Mouse (Mus musculus) forebrain, postnatal 0 days (tissue): ENCODE measurements around the gene Cfap43. TPM values are rescaled to one million over a fixed set of nuclear protein-coding genes. Genes with fewer than 3 reads are reported as not detected.
"Not testable (repeated sequence)": the region's sequence is repeated elsewhere in the genome, so short reads cannot be mapped to it uniquely, and the experiment has no call there.

Source experiments
- ATAC-seq: fragments of 200-750 bp; cut with Nextera tagmentation; 2 replicates; pipeline ENCODE4 v1.8.0; 2017; ENCODE audit warnings: mild to moderate bottlenecking, moderate library complexity
- DNase-seq: peaks from one replicate; pipeline ENCODE4 v3.0.0-alpha.2; 2015
- H3K27ac ChIP-seq: fragments of 300-500 bp; sonication (generic); 2 replicates; pipeline ENCODE4 v1.5.1; 2014; ENCODE audit warnings: low read depth, mild to moderate bottlenecking, antibody characterized with exemption, low read length, moderate library complexity, mixed read lengths
- H3K27me3 ChIP-seq: fragments of 300-500 bp; sonication (generic); 2 replicates; pipeline ENCODE4 v1.6.1; 2014; ENCODE audit warnings: mild to moderate bottlenecking, low read length, mixed read lengths; ENCODE audit not compliant: insufficient read depth
- H3K36me3 ChIP-seq: fragments of 300-500 bp; sonication (generic); 2 replicates; pipeline ENCODE4 v1.6.1; 2014; ENCODE audit warnings: mild to moderate bottlenecking, moderate library complexity; ENCODE audit not compliant: insufficient read depth
- H3K4me1 ChIP-seq: fragments of 300-500 bp; sonication (generic); 2 replicates; pipeline ENCODE4 v1.6.1; 2014; ENCODE audit warnings: antibody characterized with exemption; ENCODE audit not compliant: insufficient read depth
- H3K4me2 ChIP-seq: fragments of 300-500 bp; sonication (generic); 2 replicates; pipeline ENCODE4 v1.6.1; 2014; ENCODE audit warnings: low read depth, mild to moderate bottlenecking, moderate library complexity
- H3K4me3 ChIP-seq: fragments of 300-500 bp; sonication (generic); 2 replicates; pipeline ENCODE4 v1.5.1; 2014; ENCODE audit warnings: low read depth, low read length, mixed read lengths
- H3K9ac ChIP-seq: fragments of 300-500 bp; sonication (generic); 2 replicates; pipeline ENCODE4 v1.6.1; 2014; ENCODE audit warnings: mild to moderate bottlenecking
- H3K9me3 ChIP-seq: fragments of 300-500 bp; sonication (generic); 2 replicates; pipeline ENCODE4 v1.6.1; 2016; ENCODE audit warnings: low read length
- CTCF ChIP-seq: sonication (generic); IDR thresholded peaks from 2 replicates; pipeline ENCODE4 v1.5.1; 2016; ENCODE audit warnings: antibody characterized with exemption, control low read depth, low read depth
- WGBS: fragments of 180-500 bp; shearing (Covaris S2); extraction: QIAGEN DNeasy Blood & Tissue Kit; methylation state at CpG from one replicate; pipeline ENCODE4 v1.1.7; 2014; 5-methylcytosine and 5-hydroxymethylcytosine counted together
- polyA plus RNA-seq: library from polyadenylated mRNA; unstranded; fragments of >200 nt; fragmentation: Nextera tagmentation; extraction: Ambion mirVana; gene quantifications from 2 replicates; pipeline ENCODE4 v1.2.1, GENCODE M21; 2015
- total RNA-seq: library from RNA; depleted of rRNA; stranded (reverse); fragments of >200 nt; gene quantifications from 2 replicates; pipeline ENCODE4 v1.2.3, GENCODE M21; 2014

Gene Cfap43
- total and polyA plus RNA-seq, 2 experiments from 2014 or later = 1.8 to 2.3 TPM

DNA sequence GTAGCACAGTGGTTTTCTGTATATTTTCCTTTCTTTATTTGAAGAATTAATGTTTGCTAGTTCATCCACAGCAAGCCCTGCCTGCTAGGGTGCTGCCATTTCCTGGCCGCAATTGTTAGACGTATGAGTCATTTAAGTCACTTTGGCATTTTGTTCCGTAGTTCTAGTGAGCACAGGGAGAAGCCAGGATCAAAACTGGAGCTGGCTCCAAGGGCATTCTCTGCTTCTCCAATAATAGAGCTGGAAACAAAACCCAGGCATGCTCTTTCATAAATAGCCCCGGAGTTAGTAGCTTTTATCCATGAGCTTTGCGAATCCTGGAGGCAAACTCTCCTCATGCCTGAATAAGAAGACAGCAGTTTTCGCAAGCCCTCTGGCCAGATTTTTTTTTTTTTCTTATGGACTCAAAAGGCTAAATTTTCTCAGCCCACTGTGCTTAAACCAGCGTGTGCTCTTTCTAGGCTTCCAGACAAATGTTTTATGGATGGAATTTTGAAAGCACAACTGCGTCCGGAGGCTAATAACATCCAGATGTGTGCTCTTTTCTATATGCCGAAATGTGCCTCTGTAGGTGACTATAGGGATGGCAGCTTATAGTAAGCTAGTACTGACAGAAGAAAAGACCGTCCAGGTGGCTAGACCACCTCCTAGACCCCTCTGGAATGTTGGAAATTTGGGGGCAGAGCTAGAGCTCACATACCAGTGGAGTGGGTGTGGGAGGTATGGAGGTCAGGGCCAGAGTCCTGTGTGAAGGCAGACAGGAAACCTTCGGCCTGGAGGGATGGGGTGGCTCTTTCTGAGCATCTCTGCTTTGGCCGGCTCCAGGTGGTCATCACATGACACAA lies 64.9 kb downstream of the Cfap43 start:
- 15% methylated on average over 13 of the region's 13 CpGs for WGBS
- Histone ChIP-seq H3K4me2 (peak overlapping the region; percentile 87), H3K4me3 (peak overlapping the region; percentile 76), H3K36me3 (peaks cover 11% of the 10 kb centered on the region; the same call in 1 of the 2 replicates), H3K9ac (peak overlapping the region; percentile 77), H3K4me1 (0 out of 2 replicates have a peak, but pooled peaks cover 3% of the 10 kb centered on the region), H3K27me3 (no peaks in the 10 kb centered on the region), H3K27ac (peak overlapping the region; percentile 42; the same call in 1 of the 2 replicates), H3K9me3 (no peaks in the 10 kb centered on the region)
- ATAC-seq (peak; percentile 68), DNase-seq (no peak)
- TF ChIP-seq CTCF = peak; percentile 42

DNA sequence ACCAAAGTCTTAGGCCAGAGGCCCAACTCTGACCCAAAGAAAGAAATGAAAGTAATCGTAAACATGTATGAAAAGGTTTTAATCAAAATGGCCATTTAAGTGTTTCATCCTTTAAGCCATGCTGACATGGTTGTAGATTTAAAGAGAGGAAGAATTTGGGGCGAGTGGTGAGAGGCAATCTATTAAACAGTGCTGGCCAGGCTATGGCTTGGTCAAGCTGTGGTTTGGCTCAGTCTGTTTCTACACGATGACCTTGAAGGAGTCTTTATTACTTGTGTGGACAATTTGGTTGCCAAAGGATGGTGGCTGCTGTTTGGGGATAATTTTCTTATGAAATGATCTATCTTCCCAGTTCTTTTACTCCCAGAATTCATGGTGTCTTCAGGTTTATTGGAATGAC lies 66.0 kb downstream of the Cfap43 start:
- Histone ChIP-seq H3K9ac (no peak overlapping the region), H3K36me3 (peaks cover 2% of the 10 kb centered on the region; the same call in 1 of the 2 replicates), H3K4me1 (0 out of 2 replicates have a peak, but pooled peaks cover 3% of the 10 kb centered on the region), H3K9me3 (no peaks in the 10 kb centered on the region), H3K27me3 (no peaks in the 10 kb centered on the region), H3K27ac (no peak overlapping the region), H3K4me3 (no peak overlapping the region), H3K4me2 (no peak overlapping the region)
- WGBS = 95% methylated on average over 3 of the region's 3 CpGs
- DNase-seq = no peak
- ATAC-seq = no peak
- no peak for TF ChIP-seq CTCF

DNA sequence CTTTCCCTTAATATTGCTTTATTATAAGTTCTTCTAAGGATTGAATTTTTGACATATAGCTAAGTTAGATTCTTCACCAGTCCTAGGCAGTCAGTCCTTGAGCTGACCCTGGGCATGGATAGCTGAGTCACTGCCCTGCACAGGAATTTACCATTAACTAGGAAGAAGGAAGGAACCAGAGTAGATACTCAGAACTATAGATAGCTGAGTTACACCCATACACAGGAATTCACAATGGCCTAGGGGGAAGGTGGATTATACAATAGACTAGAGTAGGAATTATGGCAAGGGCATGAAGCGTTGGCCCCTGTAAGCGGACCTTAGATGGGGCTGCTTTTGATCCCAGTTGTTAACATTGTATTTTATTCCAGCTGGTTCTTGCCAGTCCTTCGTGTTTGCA lies 67.0 kb downstream of the Cfap43 start:
- H3K9me3 ChIP-seq, H3K4me2 ChIP-seq, H3K27ac ChIP-seq, ATAC-seq, DNase-seq, H3K9ac ChIP-seq, H3K4me1 ChIP-seq, H3K36me3 ChIP-seq, H3K27me3 ChIP-seq, H3K4me3 ChIP-seq: not testable (repeated sequence)
- WGBS = 87% methylated on average over 3 of the region's 3 CpGs

DNA sequence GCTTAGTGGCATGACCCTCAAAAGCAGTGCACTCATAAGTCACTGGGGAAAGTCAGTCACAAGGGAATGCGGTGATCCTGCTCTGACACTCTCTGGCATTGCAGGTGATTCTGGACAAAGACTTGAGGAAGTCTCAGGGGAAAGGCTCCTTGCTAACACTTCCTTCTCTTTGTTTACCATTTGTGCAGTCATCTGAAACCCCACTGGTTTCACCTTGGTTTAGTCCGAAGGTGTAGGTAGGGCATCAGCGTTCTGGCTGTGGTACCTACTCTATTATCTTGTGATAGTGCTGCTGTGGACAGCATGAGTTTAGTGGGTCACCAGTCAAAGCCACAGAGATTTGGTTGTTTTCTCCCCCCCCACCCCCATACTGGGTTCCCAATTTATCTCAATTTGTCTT lies 69.4 kb downstream of the Cfap43 start:
- WGBS = 90% methylated on average over 3 of the region's 3 CpGs
- Histone ChIP-seq H3K36me3 (no peaks in the 10 kb centered on the region), H3K9me3 (no peaks in the 10 kb centered on the region), H3K4me1 (0 out of 2 replicates have a peak, but pooled peaks cover 3% of the 10 kb centered on the region), H3K27ac (no peak overlapping the region), H3K4me2 (no peak overlapping the region), H3K4me3 (no peak overlapping the region), H3K27me3 (no peaks in the 10 kb centered on the region), H3K9ac (no peak overlapping the region)
- no peak for TF ChIP-seq CTCF
- DNase-seq (no peak), ATAC-seq (no peak)

DNA sequence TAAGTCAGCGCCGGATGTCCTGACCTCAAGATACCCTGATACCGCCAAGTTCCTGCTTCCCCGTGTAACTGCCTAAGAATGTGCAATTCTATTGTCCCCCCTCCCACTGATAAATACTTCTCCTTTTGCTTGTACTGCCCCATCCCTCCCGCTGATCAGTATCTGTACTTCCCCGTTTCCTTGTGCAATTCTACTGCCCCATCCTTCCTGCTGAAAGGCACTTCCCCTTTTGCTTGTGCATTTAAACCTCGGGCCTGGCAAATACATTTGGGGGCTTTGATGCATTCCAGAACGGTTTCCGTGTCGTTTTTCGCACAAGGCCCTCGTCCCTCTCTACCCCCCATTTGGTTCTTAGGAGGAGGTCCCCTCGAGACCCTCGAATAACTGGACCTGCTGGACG lies 77.9 kb downstream of the Cfap43 start:
- not testable (repeated sequence) for H3K36me3 ChIP-seq, H3K4me2 ChIP-seq, ATAC-seq, H3K9ac ChIP-seq, DNase-seq, H3K4me3 ChIP-seq, H3K9me3 ChIP-seq, H3K27ac ChIP-seq, H3K4me1 ChIP-seq, H3K27me3 ChIP-seq
- WGBS = 89% methylated on average over 13 of the region's 15 CpGs

DNA sequence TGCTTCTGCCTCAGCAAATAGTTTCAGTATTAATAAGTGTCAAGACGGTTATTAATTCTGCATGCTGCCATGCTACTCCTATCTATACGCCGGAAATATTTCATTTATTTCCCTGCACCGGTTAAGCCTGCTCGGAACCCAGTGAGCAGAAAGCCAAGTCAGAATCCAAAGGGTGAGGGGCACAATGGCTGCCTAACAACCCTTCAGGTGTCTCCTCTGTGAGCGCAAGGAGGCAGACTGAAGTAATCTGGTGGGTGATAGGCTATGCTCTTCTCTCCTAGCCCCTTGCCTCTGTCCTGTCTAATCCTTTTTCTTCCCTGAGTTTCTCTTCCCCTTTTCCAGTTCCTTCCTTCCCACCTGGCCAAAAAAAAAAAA lies 81.6 kb downstream of the Cfap43 start:
- Histone ChIP-seq H3K4me3 (peak overlapping the region; percentile 54), H3K9me3 (no peaks in the 10 kb centered on the region), H3K27ac (no peak overlapping the region), H3K36me3 (no peaks in the 10 kb centered on the region), H3K9ac (peak overlapping the region; percentile 44), H3K4me1 (no peaks in the 10 kb centered on the region), H3K4me2 (peak overlapping the region; percentile 86), H3K27me3 (peaks cover 7% of the 10 kb centered on the region; the same call in 1 of the 2 replicates)
- no peak for DNase-seq
- WGBS = under 1% methylated on average over 6 of the region's 6 CpGs
- no peak for TF ChIP-seq CTCF
- ATAC-seq = peak; percentile 81

DNA sequence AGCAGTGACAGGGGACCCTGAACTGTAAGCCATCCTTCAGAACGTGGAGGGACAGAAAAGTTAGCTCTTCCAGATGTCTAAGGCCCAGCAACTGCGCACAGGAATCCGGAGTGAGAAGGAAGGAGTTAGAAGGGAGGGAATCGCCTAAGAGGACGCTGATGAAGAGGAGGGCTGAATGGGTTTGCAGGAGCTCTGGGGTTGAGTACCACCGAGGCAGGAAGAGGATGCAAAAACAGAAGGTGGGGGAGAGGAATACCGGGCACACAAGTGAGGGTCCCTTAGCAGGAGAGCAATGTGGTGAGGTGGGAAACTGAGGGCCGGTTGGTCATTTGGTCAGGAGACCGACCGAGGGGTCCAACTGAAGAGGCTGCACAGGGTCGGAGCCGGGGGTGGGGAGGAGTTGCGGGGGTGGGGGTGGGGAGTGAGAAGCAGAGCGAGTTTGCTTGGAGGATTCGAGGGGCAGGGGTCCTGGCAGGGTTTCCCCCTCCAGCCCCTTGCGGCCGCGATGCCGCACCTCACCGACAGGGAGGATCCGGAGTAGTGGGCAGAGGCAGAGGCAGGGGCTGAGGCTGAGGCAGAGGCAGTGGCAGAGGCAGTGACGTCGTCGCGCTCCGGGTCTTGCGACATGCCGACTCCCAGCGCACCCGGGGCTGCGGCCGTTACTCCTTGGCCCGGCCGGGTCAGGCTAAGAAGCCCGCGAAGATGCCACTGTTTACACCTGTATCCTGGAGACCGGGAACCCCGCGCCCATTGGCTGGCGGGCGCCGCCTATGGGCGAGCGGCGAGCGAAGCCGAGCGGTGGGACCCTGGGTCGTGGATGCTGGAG lies 82.2 kb downstream of the Cfap43 start:
- Histone ChIP-seq H3K9me3 (no peaks in the 10 kb centered on the region), H3K36me3 (no peaks in the 10 kb centered on the region), H3K27me3 (peaks cover 7% of the 10 kb centered on the region; the same call in 1 of the 2 replicates), H3K4me3 (peak overlapping the region; percentile 54), H3K4me2 (peak overlapping the region; percentile 86), H3K9ac (peak overlapping the region; percentile 44), H3K4me1 (no peaks in the 10 kb centered on the region), H3K27ac (no peak overlapping the region)
- 5% methylated on average over 45 of the region's 49 CpGs for WGBS
- peak; percentile 67 for TF ChIP-seq CTCF
- DNase-seq (peak; percentile 79), ATAC-seq (peak; percentile 98)
